Mouse (Mus musculus): ENCODE results near the gene Hdac7.

Hdac7 gene

GRCm38 (mm10) chr15:97831242-97831986, 12.9 kb downstream of the Hdac7 start:
- DNase-seq (ENCODE audit: low spot score), result no peak

- no peak for DNase-seq (ENCODE audit: low spot score)
These were observed 13.5 kb downstream of the Hdac7 start for GRCm38 (mm10) chr15:97830788-97831241.

GRCm38 (mm10) chr15:97830253-97830787, 14.0 kb downstream of the Hdac7 start:
- no peak for DNase-seq (ENCODE audit: low spot score)

- no peak for DNase-seq (ENCODE audit: low spot score)
These were observed 14.9 kb downstream of the Hdac7 start for GRCm38 (mm10) chr15:97829432-97829831.

GRCm38 (mm10) chr15:97828901-97829338, 15.4 kb downstream of the Hdac7 start:
- no peak for DNase-seq (ENCODE audit: low spot score)

- no peak for DNase-seq (ENCODE audit: low spot score)
These were observed 16.0 kb downstream of the Hdac7 start for GRCm38 (mm10) chr15:97828221-97828842.

- DNase-seq (ENCODE audit: low spot score), result no peak
These were observed 16.9 kb downstream of the Hdac7 start for GRCm38 (mm10) chr15:97827401-97827800.

- DNase-seq (ENCODE audit: low spot score), result no peak
These were observed 17.6 kb downstream of the Hdac7 start for GRCm38 (mm10) chr15:97826588-97827261.

GRCm38 (mm10) chr15:97825941-97826587, 18.2 kb downstream of the Hdac7 start:
- DNase-seq (ENCODE audit: low spot score), result no peak

- DNase-seq (ENCODE audit: low spot score), result peak; percentile 77
These were observed 19.0 kb downstream of the Hdac7 start for GRCm38 (mm10) chr15:97825071-97825940.

GRCm38 (mm10) chr15:97824042-97824441, 20.3 kb downstream of the Hdac7 start:
- DNase-seq (ENCODE audit: low spot score), result no peak

- no peak for DNase-seq (ENCODE audit: low spot score)
These were observed 20.8 kb downstream of the Hdac7 start for GRCm38 (mm10) chr15:97823479-97823878.

- no peak for DNase-seq (ENCODE audit: low spot score)
These were observed 21.6 kb downstream of the Hdac7 start for GRCm38 (mm10) chr15:97822545-97823228.

GRCm38 (mm10) chr15:97821983-97822363, 22.3 kb downstream of the Hdac7 start:
- DNase-seq (ENCODE audit: low spot score), result no peak

GRCm38 (mm10) chr15:97821321-97821982, 22.9 kb downstream of the Hdac7 start:
- DNase-seq (ENCODE audit: low spot score), result no peak

GRCm38 (mm10) chr15:97819937-97820336, 24.4 kb downstream of the Hdac7 start:
- no peak for DNase-seq (ENCODE audit: low spot score)

- DNase-seq (ENCODE audit: low spot score), result no peak
These were observed 27.9 kb downstream of the Hdac7 start for GRCm38 (mm10) chr15:97816199-97816994.

- no peak for DNase-seq (ENCODE audit: low spot score)
These were observed 29.0 kb downstream of the Hdac7 start for GRCm38 (mm10) chr15:97815254-97815653.

- no peak for DNase-seq (ENCODE audit: low spot score)
These were observed 29.6 kb downstream of the Hdac7 start for GRCm38 (mm10) chr15:97814703-97815102.
